Mouse (Mus musculus): ENCODE data around the gene Kcnc1. TPM values are rescaled to one million over a fixed set of nuclear protein-coding genes. Genes with fewer than 3 reads are reported as not detected.

Gene Kcnc1
- total RNA-seq, 2 experiments from 2014 or later, result 115 to 131 TPM

DNA sequence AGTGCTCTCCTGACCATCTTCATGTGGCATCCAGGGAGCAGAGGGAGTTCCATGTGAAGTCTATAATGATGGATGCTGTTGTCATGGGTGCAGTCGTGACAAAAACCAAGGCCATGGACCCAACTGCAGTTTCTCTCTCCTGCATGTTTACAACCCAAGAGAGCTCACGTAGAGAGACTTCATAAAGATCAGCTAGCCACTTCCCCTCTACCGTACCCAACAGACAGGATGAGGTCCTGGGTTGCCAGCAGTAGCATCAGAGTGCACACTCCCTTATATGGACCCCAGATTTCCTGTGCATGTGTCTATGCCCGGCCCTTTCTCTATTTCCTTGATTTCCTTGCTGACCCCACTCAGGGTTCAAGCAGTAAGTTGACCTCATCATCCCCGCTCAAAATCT, 4.6 kb upstream of the Kcnc1 start:
- intact Hi-C loops (cut with DNase I), result loop anchor here (2.0 to 10.0 kb wide), 2 partner anchors 143 to 323 kb away; partner anchors contain the start of genes Saa3 and Saal1
- no peak for DNase-seq (ENCODE audit: low spot score in 2 of 2)

DNA sequence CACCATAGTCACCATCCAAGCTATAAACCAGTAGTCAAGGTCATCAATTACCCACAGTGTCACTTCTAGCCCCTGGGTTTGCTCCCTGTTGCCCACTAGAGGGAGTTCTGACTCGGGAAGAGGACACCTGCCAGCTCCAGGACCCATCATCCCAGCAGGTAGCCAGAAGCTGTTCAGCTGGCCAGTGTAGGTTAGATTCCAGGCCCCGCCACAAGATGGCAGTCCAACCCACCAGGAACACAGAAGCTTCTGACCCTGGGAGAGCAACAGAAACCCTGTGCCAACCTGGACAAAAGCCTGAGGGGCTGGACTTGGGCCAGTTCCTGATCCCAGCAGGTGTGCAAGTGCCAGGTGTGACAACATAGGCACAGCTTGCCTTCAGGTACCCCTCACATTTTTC, 3.2 kb upstream of the Kcnc1 start:
- DNase-seq (ENCODE audit: low spot score in 2 of 2), result peak; percentile 78 to 86
- intact Hi-C loops (cut with DNase I), result loop anchor here (1.0 to 10.0 kb wide), 3 partner anchors 142 to 322 kb away; partner anchors contain the start of genes Saa3 and Saal1

DNA sequence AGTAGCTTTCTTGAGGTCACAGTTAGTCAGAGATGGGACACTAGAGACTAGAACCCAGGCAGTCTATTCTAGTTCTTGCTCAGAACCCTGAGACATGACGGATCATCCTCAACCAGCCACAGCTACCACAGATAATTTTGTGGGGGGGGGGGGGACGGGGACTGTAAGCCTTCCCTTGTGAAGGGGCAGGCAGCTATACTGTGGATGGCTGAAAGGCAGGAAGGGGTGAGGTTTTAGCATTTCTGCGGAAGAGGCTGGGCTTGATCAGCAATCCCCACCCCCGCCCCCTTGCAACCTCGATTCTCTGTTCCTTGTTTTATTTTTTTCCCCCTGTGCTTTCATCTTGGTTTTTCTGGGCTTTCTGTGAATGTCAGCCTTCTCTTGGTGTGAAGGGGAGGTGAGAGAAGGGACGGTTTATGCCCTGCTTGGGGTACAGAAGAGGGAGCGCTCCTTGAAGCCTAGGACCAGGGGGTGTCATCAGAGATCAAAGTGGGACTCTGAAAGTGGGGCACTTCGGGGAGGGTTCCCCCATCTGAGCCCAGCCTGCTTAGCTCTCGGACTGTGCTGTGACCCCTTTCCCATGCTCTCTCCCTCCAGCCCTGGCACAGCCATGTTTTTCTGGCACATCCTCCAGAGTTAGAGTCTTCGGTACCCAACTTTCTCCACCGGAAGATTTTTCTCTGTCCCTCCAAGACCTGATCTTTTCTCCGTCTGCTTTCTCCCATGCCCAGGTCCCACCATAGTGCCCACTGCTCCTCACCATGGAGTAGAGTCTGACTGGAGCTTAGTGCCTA, 2.4 kb upstream of the Kcnc1 start:
- no peak for DNase-seq (ENCODE audit: low spot score in 2 of 2)
- intact Hi-C loops (cut with DNase I), result loop anchor here (1.0 to 10.0 kb wide), 3 partner anchors 141 to 321 kb away; partner anchors contain the start of genes Saa3 and Saal1

- intact Hi-C loops (cut with DNase I), result loop anchor here (10.0 kb wide), 1 partner anchor 320 kb away; the partner anchor contains the start of genes Saa3 and Saal1
- DNase-seq (ENCODE audit: low spot score in 2 of 2), result no peak
Observed at GRCm38 (mm10) chr7:46394933-46395332, 1.4 kb upstream of the Kcnc1 start.

DNA sequence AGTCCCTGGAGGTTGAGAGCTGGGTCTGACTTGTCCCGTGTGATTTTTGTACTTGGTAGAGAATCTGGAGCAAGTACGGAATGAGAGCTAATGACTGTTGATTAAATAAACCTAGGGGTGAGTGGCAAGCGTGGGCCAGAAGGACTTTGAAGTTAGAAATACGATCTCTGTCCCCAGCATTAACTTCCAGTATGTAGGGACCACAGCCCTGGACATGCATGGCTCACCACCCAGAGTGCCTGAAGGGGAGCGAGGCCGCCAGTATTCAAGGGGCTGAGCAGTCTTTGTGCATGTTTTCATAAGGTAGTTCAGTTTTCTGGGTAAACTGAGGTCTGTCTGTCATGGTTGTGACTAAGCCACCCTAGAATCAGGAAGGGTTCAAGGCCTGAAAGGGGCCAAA, 726 bp upstream of the Kcnc1 start:
- DNase-seq (ENCODE audit: low spot score in 2 of 2), result no peak
- intact Hi-C loops (cut with DNase I), result loop anchor here (10.0 kb wide), 1 partner anchor 319 kb away; the partner anchor contains the start of genes Saa3 and Saal1

DNA sequence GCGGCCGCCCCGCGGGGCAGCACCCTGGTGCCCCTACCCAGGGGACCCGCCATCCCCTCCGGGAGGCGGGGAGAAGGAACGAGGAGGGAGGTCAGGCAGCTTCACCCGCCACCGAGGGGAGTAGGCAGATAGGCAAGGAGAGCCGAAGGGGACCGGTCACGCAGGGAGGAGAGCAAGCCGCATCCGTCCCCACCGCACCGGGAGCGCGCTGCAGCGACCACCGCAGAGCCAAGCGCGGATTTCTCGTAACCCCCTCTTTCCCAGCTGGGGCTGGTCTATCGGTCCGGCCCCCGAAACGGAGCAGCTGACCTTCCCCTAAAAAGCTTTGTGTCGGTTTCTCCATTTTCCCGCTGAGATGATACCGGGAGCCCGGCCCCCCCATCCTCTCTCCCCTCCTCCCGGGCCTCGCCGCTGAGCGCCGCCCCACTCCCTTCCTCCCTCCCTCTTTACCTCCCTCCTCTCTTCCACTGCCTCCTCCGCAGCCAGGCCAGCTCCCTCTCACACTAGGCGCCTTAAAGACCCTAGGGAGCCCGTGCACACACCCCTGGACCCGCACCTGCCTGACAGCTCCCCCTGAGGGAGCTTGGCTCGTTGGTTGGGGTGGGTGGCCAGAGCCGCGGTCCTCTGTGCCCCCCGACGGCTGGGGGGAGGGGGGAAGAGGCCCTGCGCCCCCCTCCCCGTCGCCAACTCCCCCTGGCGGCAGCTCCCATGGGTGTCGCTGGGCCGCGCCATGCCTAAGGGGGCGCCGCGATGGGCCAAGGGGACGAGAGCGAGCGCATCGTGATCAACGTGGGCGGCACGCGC, 833 bp downstream of the Kcnc1 start:
- DNase-seq (ENCODE audit: low spot score in 2 of 2), result peak; percentile 69 to 74
- intact Hi-C loops (cut with DNase I), result loop anchor here (2.0 to 10.0 kb wide), 2 partner anchors 26 to 318 kb away; partner anchors contain the start of genes Saa3 and Saal1

DNA sequence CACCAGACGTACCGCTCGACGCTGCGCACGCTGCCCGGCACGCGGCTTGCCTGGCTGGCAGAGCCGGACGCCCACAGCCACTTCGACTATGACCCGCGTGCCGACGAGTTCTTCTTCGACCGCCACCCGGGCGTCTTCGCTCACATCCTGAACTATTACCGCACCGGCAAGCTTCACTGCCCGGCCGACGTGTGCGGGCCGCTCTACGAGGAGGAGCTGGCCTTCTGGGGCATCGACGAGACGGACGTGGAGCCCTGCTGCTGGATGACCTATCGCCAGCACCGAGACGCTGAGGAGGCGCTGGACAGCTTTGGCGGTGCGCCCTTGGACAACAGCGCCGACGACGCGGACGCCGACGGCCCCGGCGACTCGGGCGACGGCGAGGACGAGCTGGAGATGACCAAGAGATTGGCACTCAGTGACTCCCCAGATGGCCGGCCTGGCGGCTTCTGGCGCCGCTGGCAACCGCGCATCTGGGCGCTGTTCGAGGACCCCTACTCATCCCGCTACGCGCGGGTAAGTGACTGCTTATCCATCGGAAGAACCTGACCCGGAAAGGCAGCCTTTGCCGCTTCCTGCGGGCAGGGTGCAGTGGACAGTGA, 1.5 kb downstream of the Kcnc1 start:
- DNase-seq (ENCODE audit: low spot score in 2 of 2), result peak in 1 of 2 experiments; percentile 10
- intact Hi-C loops (cut with DNase I), result loop anchor here (2.0 to 10.0 kb wide), 3 partner anchors 25 to 317 kb away; partner anchors contain the start of genes Saa3 and Saal1

DNA sequence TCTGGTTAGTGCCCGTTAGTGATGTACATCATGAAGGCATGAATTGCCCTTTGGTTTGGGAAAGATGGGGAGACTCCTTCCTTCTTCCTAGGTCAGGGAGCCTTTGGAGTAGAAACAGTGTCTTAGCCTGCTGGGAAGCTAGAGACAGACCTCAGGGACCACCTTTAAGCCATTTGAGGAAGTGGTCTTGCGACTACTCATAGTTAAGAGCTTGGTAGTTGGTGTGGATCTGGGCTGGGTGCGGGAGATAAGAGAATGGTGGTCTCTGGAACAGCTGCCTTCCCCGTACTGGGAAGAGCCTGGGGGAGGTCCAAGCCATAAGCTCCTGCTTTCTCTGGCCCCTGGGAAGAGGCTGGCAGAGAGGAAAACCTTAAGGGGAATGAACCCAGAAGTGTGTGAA, 2.3 kb downstream of the Kcnc1 start:
- intact Hi-C loops (cut with DNase I), result loop anchor here (1.0 to 10.0 kb wide), 3 partner anchors 40 to 316 kb away; partner anchors contain the start of genes Saa3 and Saal1
- DNase-seq (ENCODE audit: low spot score in 2 of 2), result no peak

GRCm38 (mm10) chr7:46399676-46400075, 3.4 kb downstream of the Kcnc1 start:
- DNase-seq (ENCODE audit: low spot score in 2 of 2), result no peak
- intact Hi-C loops (cut with DNase I), result loop anchor here (1.0 to 10.0 kb wide), 4 partner anchors 15 to 315 kb away; partner anchors contain the start of genes Saa3 and Saal1

GRCm38 (mm10) chr7:46400346-46400745, 4.0 kb downstream of the Kcnc1 start:
- peak in 1 of 2 experiments; percentile 50 for DNase-seq (ENCODE audit: low spot score in 2 of 2)
- intact Hi-C loops (cut with DNase I), result loop anchor here (2.0 kb wide), 1 partner anchor 14 kb away; no protein-coding TSS in a partner anchor

DNA sequence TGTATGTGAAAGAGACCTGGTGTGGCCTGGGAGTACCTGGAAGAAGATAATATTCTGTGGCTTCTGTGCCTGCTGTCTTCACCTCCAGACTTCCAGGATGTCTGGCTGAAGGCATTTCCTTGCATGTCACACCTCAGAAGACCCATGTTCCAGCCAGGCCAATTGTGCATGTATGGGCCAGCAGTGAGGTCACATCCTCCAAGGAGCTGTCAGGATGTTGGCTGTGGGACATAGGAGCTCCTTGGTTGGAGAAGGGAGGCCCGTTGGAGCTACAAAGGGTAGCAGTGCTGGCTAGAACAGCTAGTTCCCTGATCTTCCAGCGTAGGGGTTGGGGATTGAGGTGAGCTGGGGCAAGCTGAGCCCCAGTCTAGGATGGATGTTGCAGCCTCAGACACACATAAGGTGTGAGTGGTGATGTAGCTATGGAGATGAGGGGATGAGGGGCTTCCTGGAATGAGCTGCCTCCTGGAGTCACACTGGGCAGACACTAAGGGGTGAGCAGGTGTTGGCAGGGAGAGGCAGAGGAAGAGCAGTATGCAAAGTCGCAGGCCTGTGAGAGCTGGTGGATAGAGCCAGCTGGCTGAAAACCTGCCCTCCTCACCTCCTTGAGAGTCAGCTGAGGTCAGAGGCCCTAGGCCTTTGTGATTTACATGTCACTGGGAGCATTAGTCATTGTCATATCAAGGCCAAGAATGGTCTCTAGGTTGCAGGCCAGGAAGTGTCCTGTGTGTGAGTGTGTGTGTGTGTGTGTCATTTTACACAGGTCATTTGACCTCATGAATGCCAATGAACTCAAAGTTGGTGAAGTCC, 5.3 kb downstream of the Kcnc1 start:
- intact Hi-C loops (cut with DNase I), result loop anchor here (2.0 kb wide), 1 partner anchor 13 kb away; no protein-coding TSS in a partner anchor
- no peak for DNase-seq (ENCODE audit: low spot score in 2 of 2)

GRCm38 (mm10) chr7:46403616-46404485, 7.6 kb downstream of the Kcnc1 start:
- no peak for DNase-seq (ENCODE audit: low spot score in 2 of 2)
- intact Hi-C loops (cut with DNase I), result no loop called here

- no peak for DNase-seq (ENCODE audit: low spot score in 2 of 2)
- intact Hi-C loops (cut with DNase I), result no loop called here
Observed at GRCm38 (mm10) chr7:46404756-46405155, 8.5 kb downstream of the Kcnc1 start.

DNA sequence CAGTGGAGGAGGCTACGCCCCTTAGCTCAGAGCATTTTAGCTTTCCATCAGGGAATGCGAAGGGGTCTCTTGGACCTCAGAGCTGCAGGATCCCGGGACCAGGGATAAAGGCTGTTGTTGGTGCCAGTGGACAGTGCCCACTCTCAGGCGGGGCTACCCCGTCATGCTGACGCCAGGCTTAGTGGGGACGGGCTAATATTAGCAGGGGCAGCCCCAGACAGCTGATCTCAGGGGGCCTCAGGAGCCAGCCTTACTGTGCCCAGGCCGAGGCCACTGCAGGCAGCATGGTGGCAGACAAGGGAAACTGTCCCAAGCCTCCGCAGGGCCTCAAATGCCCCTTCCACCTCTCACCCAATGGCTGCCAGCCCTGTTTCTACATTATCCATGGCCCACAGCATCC, 12.3 kb downstream of the Kcnc1 start:
- no peak for DNase-seq (ENCODE audit: low spot score in 2 of 2)
- intact Hi-C loops (cut with DNase I), result no loop called here

DNA sequence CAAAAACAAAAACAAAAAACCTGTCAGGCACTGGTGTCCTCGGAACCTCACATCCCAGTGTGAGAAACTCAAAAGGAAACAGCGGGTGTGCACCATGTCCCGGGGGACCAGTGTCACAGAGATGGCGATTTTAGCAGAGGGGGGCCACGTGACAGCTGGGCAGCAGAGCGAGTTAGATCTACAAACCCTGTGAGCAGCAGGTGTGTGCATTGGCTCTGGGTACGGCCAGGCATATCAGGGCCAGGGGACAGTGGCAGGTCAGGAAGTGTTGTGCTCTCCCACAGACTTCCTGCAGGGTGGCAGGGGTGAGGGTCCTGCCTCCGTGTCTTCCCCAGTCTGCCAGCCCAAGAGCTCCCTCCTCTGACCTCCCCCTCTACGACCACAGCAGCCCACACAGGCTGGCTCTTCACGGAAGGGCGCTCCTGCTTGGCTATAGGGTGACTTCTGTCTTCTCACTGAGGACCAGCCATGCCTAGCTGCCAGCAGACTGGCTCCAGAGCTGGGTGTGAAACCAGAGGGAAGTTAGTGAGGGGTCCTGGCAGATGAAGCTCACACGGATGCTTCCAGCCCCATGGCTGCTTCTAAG, 13.0 kb downstream of the Kcnc1 start:
- intact Hi-C loops (cut with DNase I), result no loop called here
- DNase-seq (ENCODE audit: low spot score in 2 of 2), result no peak

DNA sequence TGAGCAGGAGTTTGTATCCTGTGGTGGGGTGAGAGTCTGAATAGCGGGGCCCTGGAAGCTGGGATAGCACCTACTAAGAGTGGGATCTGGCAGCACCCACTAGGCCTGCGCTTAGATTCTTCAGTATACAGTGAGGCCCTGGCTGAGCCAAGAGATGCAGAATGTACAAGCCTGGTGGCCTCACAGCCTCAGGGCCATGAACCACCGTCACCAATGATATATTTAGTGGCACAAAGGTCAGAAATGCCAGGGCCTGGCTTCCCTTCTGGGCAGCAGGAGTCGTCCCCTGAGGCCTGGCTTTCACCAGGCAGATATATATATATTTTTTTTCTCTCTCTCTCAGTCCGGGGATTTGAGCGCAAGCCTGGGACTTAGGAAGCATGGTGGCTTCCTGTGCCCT, 14.4 kb downstream of the Kcnc1 start:
- intact Hi-C loops (cut with DNase I), result no loop called here
- no peak for DNase-seq (ENCODE audit: low spot score in 2 of 2)

DNA sequence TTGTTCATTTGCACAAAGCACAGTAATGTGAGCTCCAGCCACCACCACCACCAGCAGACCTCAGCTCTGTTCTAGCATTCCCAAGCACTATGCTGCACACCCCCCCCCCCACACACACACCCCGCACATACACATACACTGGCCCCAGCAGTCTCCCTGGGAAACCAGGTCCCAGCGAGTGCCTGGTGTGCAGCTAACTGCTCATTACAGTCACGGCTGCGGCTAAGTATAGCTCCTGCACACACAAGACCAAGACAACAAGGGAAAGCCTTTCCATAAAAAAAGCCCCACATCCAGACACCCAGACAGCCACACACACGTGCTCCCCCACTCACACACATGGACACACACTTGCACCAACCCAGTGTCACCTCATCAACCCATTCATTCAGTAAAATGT, 16.5 kb downstream of the Kcnc1 start:
- intact Hi-C loops (cut with DNase I), result no loop called here
- DNase-seq (ENCODE audit: low spot score in 2 of 2), result peak; percentile 54 to 73
